Comparison of ENCODE assay signal across 8 mouse cellular contexts in the genomic region with DNA sequence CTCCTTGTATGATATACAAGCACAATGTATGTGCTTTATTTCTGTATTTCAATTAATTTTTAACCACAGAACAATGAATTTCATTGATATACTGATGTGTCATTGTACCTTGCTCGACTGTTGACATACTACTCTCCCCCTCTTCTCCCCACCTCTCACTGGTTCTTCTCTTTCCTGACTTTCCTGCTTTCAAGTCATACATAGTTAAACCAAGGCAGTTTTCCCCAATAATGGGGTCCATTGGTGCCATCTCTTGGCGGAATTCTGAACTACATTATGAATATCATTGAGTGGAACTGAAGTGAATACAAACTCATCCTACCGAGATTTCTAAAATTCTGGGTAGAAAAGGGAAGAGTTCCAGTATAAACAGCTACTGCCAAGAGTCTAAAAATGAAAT. TPM values are rescaled to one million over a fixed set of nuclear protein-coding genes. Genes with fewer than 3 reads are reported as not detected.
A peak's percentile ranks its signal among the peaks of the same experiment; 100 is the strongest.
DNase-seq lines count a peak whose midpoint lies in the region; ATAC-seq lines count a peak whose summit lies in the region.

No protein-coding gene starts in this region.

- DNase-seq in cerebellum, adult 18-20 months = peak; percentile 27 to 32
- DNase-seq in left cerebral cortex, postnatal 14 days (ENCODE audit: low spot score in 2 of 2) = peak; percentile 74 to 84
- DNase-seq in left cerebral cortex, adult 11 months (ENCODE audit: low spot score) = no peak
- DNase-seq in R1 (ENCODE audit: low read depth, low spot score) = peak; percentile 51
- DNase-seq in mesoderm, embryonic 11.5 days (ENCODE audit: low read depth, low spot score) = peak; percentile 42
- DNase-seq in adrenal gland, postnatal 4 days (ENCODE audit: low spot score in 2 of 2) = no peak

- H3K27ac ChIP-seq in forebrain, embryonic 16.5 days (ENCODE audit: low read length) = no peak overlapping the region

- intact Hi-C loops in left cerebral cortex, postnatal 14 days (cut with DNase I) = loop anchor here (5.0 kb wide), 1 partner anchor 156 kb away; no protein-coding TSS in a partner anchor

- H3K9ac ChIP-seq in forebrain, embryonic 16.5 days (replicated peaks; ENCODE audit: low read depth, low read length) = no peak overlapping the region

- H3K4me2 ChIP-seq in forebrain, embryonic 16.5 days (ENCODE audit: low read length) = no peak overlapping the region

- no peak for ATAC-seq in cerebellum, adult (ENCODE audit: insufficient number of reproducible peaks, low FRiP score, low TSS enrichment)
- peak; percentile 82 for ATAC-seq in forebrain, embryonic 16.5 days

- no peak overlapping the region for H3K4me3 ChIP-seq in forebrain, embryonic 16.5 days (replicated peaks; ENCODE audit: low read length)

- H3K4me1 ChIP-seq in forebrain, embryonic 16.5 days (replicated peaks; ENCODE audit: control insufficient read depth, insufficient read depth, low read length) = 0 out of 2 replicates have a peak, but pooled peaks cover 2% of the 10 kb centered on the region

- no peaks in the 10 kb centered on the region for H3K9me3 ChIP-seq in forebrain, embryonic 16.5 days (ENCODE audit: control insufficient read depth, low read length)

- 15% methylated on average over 3 of the region's 3 CpGs for WGBS in forebrain, embryonic 16.5 days

- no peaks in the 10 kb centered on the region for H3K27me3 ChIP-seq in forebrain, embryonic 16.5 days (replicated peaks; ENCODE audit: control insufficient read depth, insufficient read depth, low read length)

- no peaks in the 10 kb centered on the region for H3K36me3 ChIP-seq in forebrain, embryonic 16.5 days (ENCODE audit: control insufficient read depth, insufficient read depth)

RNA-seq across cellular contexts. Expression of a gene that starts 30.0 kb away (rescaled TPM):
- 10 to 100 TPM; 77.8 to 96.9 TPM for total RNA-seq in left cerebral cortex, postnatal 14 days (2021)
- polyA plus RNA-seq in forebrain, embryonic 16.5 days (2015; fragmentation: Nextera tagmentation; extraction: Ambion mirVana) = 170 and 205 TPM in 2 replicates
- total RNA-seq in adrenal gland, postnatal 4 days (2021) = 10 to 100 TPM; 40.8 to 44.8 TPM

Comparison
In these comparisons a context has a peak if more than half of its experiments do, and no peak if none do; other contexts are left out.
1. DNase-seq: peak in cerebellum, adult 18-20 months (2 of 2), left cerebral cortex, postnatal 14 days (2 of 2), R1 (single experiment) and mesoderm, embryonic 11.5 days (single experiment); none in left cerebral cortex, adult 11 months (single experiment) and adrenal gland, postnatal 4 days (0 of 2).